Mouse (Mus musculus) neural tube, embryonic 12.5 days (tissue): Measurements from ENCODE around the gene Cnot6l. TPM values are rescaled to one million over a fixed set of nuclear protein-coding genes. Genes with fewer than 3 reads are reported as not detected.

Experiments
- ATAC-seq: fragments of 200-750 bp; cut with Nextera tagmentation; 2 replicates; pipeline ENCODE4 v1.8.0; 2017; ENCODE audit warnings: low read depth, mild to moderate bottlenecking, moderate TSS enrichment, moderate library complexity; ENCODE audit not compliant: low FRiP score
- H3K27ac ChIP-seq: fragments of 300-500 bp; sonication (generic); 2 replicates; pipeline ENCODE4 v1.5.1; 2016
- H3K27me3 ChIP-seq: fragments of 300-500 bp; sonication (generic); replicated peaks from 2 replicates; pipeline ENCODE4 v1.6.1; 2016; ENCODE audit warnings: mild to moderate bottlenecking
- H3K36me3 ChIP-seq: fragments of 300-500 bp; sonication (generic); 2 replicates; pipeline ENCODE4 v1.6.1; 2016; ENCODE audit warnings: mild to moderate bottlenecking
- H3K4me1 ChIP-seq: fragments of 300-500 bp; sonication (generic); 2 replicates; pipeline ENCODE4 v1.6.1; 2016
- H3K4me2 ChIP-seq: fragments of 300-500 bp; sonication (generic); replicated peaks from 2 replicates; pipeline ENCODE4 v1.6.1; 2016; ENCODE audit warnings: mild to moderate bottlenecking
- H3K4me3 ChIP-seq: fragments of 300-500 bp; sonication (generic); 2 replicates; pipeline ENCODE4 v1.5.1; 2016
- H3K9ac ChIP-seq: fragments of 300-500 bp; sonication (generic); 2 replicates; pipeline ENCODE4 v1.6.1; 2016; ENCODE audit warnings: mild to moderate bottlenecking
- H3K9me3 ChIP-seq: fragments of 300-500 bp; sonication (generic); 2 replicates; pipeline ENCODE4 v1.6.1; 2016; ENCODE audit warnings: mild to moderate bottlenecking
- WGBS: fragments of 180-500 bp; shearing (Covaris S2); methylation state at CpG from one replicate; pipeline ENCODE4 v1.1.7; 2016; 5-methylcytosine and 5-hydroxymethylcytosine counted together
- polyA plus RNA-seq: library from polyadenylated mRNA; unstranded; fragments of >200 nt; fragmentation: Nextera tagmentation; extraction: Ambion mirVana; gene quantifications from 2 replicates; pipeline ENCODE4 v1.2.1, GENCODE M21; 2016

Cnot6l gene
- polyA plus RNA-seq, 1 experiment from 2014 or later = 12.3 TPM

DNA sequence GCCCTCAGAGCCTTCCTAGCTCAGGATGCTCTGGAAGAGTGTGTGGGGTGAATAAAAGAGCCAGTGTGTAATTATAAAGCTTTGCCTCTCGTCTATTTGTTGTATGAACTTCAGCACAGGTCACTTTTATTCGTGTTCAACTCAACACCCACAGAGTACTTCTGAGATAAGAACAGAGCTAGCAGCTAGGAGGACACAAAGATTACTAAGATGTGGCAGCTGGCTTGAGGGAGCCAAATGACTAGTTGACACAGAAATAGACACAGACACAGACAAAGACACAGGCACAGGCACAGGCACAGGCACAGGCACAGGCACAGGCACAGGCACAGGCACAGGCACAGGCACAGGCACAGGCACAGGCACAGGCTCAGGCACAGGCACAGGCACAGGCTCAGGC lies 20.0 kb upstream of the Cnot6l start:
- Histone ChIP-seq H3K4me2 (no peak overlapping the region), H3K4me1 (no peaks in the 10 kb centered on the region), H3K36me3 (no peaks in the 10 kb centered on the region), H3K9me3 (no peaks in the 10 kb centered on the region), H3K27me3 (no peaks in the 10 kb centered on the region), H3K27ac (no peak overlapping the region), H3K9ac (no peak overlapping the region), H3K4me3 (no peak overlapping the region)
- ATAC-seq = no peak
- WGBS = 78% methylated on average over 2 of the region's 2 CpGs

- WGBS = 67% methylated on average over 2 of the region's 2 CpGs
- ATAC-seq = no peak
- no peaks in the 10 kb centered on the region for H3K9me3 ChIP-seq
Measured at GRCm38 (mm10) chr5:96183211-96183610, 19.2 kb upstream of the Cnot6l start.

GRCm38 (mm10) chr5:96176879-96177358 lies 12.9 kb upstream of the Cnot6l start:
- no peak overlapping the region for H3K9ac ChIP-seq
- WGBS = 71% methylated on average over 11 of the region's 11 CpGs
- ATAC-seq = no peak
- no peak overlapping the region for H3K4me3 ChIP-seq
- H3K4me1 ChIP-seq = no peaks in the 10 kb centered on the region
- no peaks in the 10 kb centered on the region for H3K27me3 ChIP-seq
- H3K27ac ChIP-seq = no peak overlapping the region
- H3K9me3 ChIP-seq = no peaks in the 10 kb centered on the region
- H3K36me3 ChIP-seq = no peaks in the 10 kb centered on the region
- H3K4me2 ChIP-seq = no peak overlapping the region

More at GRCm38 (mm10) chr5:96183211-96183610, 19.2 kb upstream of the Cnot6l start:
- H3K4me3 ChIP-seq = no peak overlapping the region
- no peak overlapping the region for H3K27ac ChIP-seq
- H3K27me3 ChIP-seq = no peaks in the 10 kb centered on the region
- no peaks in the 10 kb centered on the region for H3K4me1 ChIP-seq
- no peaks in the 10 kb centered on the region for H3K36me3 ChIP-seq
- H3K9ac ChIP-seq = no peak overlapping the region
- no peak overlapping the region for H3K4me2 ChIP-seq

GRCm38 (mm10) chr5:96176121-96176520 lies 12.2 kb upstream of the Cnot6l start:
- Histone ChIP-seq H3K4me3 (no peak overlapping the region), H3K9me3 (no peaks in the 10 kb centered on the region), H3K27me3 (no peaks in the 10 kb centered on the region), H3K9ac (no peak overlapping the region), H3K4me2 (no peak overlapping the region), H3K36me3 (no peaks in the 10 kb centered on the region), H3K27ac (no peak overlapping the region), H3K4me1 (no peaks in the 10 kb centered on the region)
- WGBS = 57% methylated on average over 9 of the region's 9 CpGs
- ATAC-seq = no peak

GRCm38 (mm10) chr5:96171765-96172164 lies 7.8 kb upstream of the Cnot6l start:
- H3K9ac ChIP-seq = no peak overlapping the region
- no peak overlapping the region for H3K27ac ChIP-seq
- no peaks in the 10 kb centered on the region for H3K27me3 ChIP-seq
- H3K36me3 ChIP-seq = no peaks in the 10 kb centered on the region
- H3K4me2 ChIP-seq = no peak overlapping the region
- H3K4me3 ChIP-seq = no peak overlapping the region
- no peaks in the 10 kb centered on the region for H3K9me3 ChIP-seq
- no peak for ATAC-seq
- 86% methylated on average over 4 of the region's 4 CpGs for WGBS
- no peaks in the 10 kb centered on the region for H3K4me1 ChIP-seq

DNA sequence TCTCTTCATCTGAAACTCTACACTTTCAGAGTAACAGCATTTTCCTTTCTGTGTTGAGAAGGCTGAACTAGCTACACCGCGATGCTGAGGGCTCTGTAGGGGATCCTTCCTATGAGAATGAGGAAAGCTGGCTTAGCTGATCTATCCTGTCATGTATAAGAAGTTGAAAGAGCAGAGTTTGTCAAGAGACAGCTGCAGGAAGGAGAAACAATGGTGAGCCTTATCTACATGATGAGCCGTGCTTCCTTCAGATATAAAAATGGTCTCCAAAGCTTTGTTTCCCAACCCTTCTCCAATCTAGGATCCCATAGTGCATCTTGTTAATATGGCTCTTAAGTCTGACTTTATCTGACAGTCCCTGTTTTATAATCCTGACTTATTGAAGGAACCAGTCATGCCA lies 6.5 kb upstream of the Cnot6l start:
- Histone ChIP-seq H3K36me3 (no peaks in the 10 kb centered on the region), H3K4me2 (no peak overlapping the region), H3K4me3 (no peak overlapping the region), H3K27me3 (no peaks in the 10 kb centered on the region), H3K9ac (no peak overlapping the region), H3K27ac (no peak overlapping the region), H3K9me3 (no peaks in the 10 kb centered on the region), H3K4me1 (no peaks in the 10 kb centered on the region)
- ATAC-seq = no peak
- 84% methylated on average over 3 of the region's 3 CpGs for WGBS

- H3K9ac ChIP-seq = no peak overlapping the region
- no peak overlapping the region for H3K27ac ChIP-seq
- H3K36me3 ChIP-seq = no peaks in the 10 kb centered on the region
- no peaks in the 10 kb centered on the region for H3K27me3 ChIP-seq
- no peaks in the 10 kb centered on the region for H3K9me3 ChIP-seq
- H3K4me2 ChIP-seq = no peak overlapping the region
- no peaks in the 10 kb centered on the region for H3K4me1 ChIP-seq
- no peak for ATAC-seq
- no peak overlapping the region for H3K4me3 ChIP-seq
- 74% methylated on average over 2 of the region's 2 CpGs for WGBS
Measured at GRCm38 (mm10) chr5:96166761-96167160, 2.8 kb upstream of the Cnot6l start.

DNA sequence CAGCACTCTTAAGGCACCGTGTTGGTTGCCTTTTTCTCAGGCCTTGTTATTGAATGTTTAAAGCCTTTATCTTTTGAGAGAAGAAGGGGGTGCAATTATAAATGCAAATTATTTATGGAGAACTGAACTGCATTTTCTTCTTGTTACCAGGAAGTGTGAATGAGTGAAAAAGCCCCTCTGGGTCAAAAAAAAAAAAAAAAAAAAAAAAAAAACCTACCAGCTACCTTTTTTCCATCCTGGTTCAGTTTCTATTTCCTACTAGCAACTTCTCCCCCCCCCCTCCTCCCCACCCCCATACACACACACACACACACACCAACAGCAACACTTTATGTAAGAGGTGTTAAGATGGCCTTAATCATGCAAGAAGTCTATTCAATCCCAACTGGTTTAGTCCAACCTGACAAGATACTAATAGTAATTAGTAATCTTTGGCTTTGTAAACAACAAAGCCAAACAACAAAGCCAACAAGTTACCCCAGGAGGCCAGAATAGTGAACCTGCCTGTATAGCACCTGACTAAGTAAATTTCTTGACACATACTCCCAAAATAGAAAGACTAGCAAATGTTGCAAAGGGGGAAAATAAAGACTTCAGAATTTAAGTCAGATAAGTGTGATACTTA lies 463 bp downstream of the Cnot6l start:
- Histone ChIP-seq H3K4me1 (peaks cover 11% of the 10 kb centered on the region), H3K27ac (no peak overlapping the region), H3K27me3 (no peaks in the 10 kb centered on the region), H3K4me3 (peak overlapping the region; percentile 94), H3K9ac (peak overlapping the region; percentile 98), H3K9me3 (no peaks in the 10 kb centered on the region), H3K4me2 (peak overlapping the region; percentile 77), H3K36me3 (no peaks in the 10 kb centered on the region)
- no peak for ATAC-seq
- 0% methylated on average over 1 of the region's 1 CpGs for WGBS

GRCm38 (mm10) chr5:96162399-96163331 lies 1.3 kb downstream of the Cnot6l start:
- peaks cover 11% of the 10 kb centered on the region for H3K4me1 ChIP-seq
- peak overlapping the region; percentile 77 for H3K4me2 ChIP-seq
- peak overlapping the region; percentile 94 for H3K4me3 ChIP-seq
- peak overlapping the region; percentile 98 for H3K9ac ChIP-seq
- ATAC-seq = peak; percentile 89
- H3K36me3 ChIP-seq = no peaks in the 10 kb centered on the region
- under 1% methylated on average over 56 of the region's 56 CpGs for WGBS
- peak overlapping the region; percentile 98 for H3K27ac ChIP-seq
- no peaks in the 10 kb centered on the region for H3K27me3 ChIP-seq
- no peaks in the 10 kb centered on the region for H3K9me3 ChIP-seq

- Histone ChIP-seq H3K27ac (peak overlapping the region; percentile 98), H3K4me2 (peak overlapping the region; percentile 77), H3K9me3 (no peaks in the 10 kb centered on the region), H3K4me1 (peaks cover 11% of the 10 kb centered on the region), H3K4me3 (peak overlapping the region; percentile 94), H3K27me3 (no peaks in the 10 kb centered on the region), H3K36me3 (no peaks in the 10 kb centered on the region), H3K9ac (peak overlapping the region; percentile 98)
- peak; percentile 62 for ATAC-seq
- under 1% methylated on average over 91 of the region's 114 CpGs for WGBS
Measured at GRCm38 (mm10) chr5:96161578-96162398, 2.2 kb downstream of the Cnot6l start.

DNA sequence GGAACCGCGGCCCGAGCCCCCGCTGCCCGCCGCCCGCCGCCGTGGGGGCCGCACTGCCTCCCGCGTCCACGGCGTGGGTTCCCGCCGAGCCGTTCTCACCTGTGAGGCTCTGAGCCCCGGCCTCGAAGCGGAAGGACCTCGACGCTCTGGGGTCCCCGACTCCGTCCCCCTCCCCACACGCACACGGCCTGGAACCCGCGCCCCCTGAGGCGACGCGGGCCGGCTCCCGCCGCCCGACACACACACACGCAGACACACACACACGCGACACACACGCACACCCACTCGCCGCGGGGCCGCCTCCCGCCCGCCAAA lies 2.8 kb downstream of the Cnot6l start:
- Histone ChIP-seq H3K4me2 (peak overlapping the region; percentile 77), H3K27me3 (no peaks in the 10 kb centered on the region), H3K9me3 (no peaks in the 10 kb centered on the region), H3K4me3 (peak overlapping the region; percentile 94), H3K36me3 (no peaks in the 10 kb centered on the region), H3K4me1 (peaks cover 11% of the 10 kb centered on the region), H3K9ac (peak overlapping the region; percentile 98), H3K27ac (peak overlapping the region; percentile 98)
- peak; percentile 60 for ATAC-seq
- WGBS = under 1% methylated on average over 44 of the region's 45 CpGs
